Comparison of ENCODE assay signal across 33 mouse cellular contexts in genomic region chr8:95049636-95050035, GRCm38 (mm10). TPM values are rescaled to one million over a fixed set of nuclear protein-coding genes. Genes with fewer than 3 reads are reported as not detected.
A peak's percentile ranks its signal among the peaks of the same experiment; 100 is the strongest.
DNase-seq lines count a peak whose midpoint lies in the region; ATAC-seq and TF ChIP-seq lines count a peak whose summit lies in the region.
"Had no signal": no experiment of that assay in that cellular context is flagged by ENCODE, and none has a peak within 500 bp of the region (broad histone marks: within the 10 kb centered on the region; RNA-seq: fewer than 3 reads in every experiment).

No protein-coding gene starts in this region.

- H3K4me3 ChIP-seq in C2C12 (ENCODE audit: insufficient read depth, poor library complexity, severe bottlenecking) = no peak overlapping the region
- no peak overlapping the region for H3K4me3 ChIP-seq in thymus, adult 2 months (ENCODE audit: control insufficient read depth, insufficient read depth, low read length)
- H3K4me3 ChIP-seq: embryonic facial prominence, embryonic 12.5 days; embryonic facial prominence, embryonic 15.5 days; forebrain, embryonic 12.5 days; forebrain, embryonic 15.5 days; heart, embryonic 12.5 days; heart, embryonic 15.5 days; hindbrain, embryonic 10.5 days; hindbrain, embryonic 13.5 days; intestine, embryonic 15.5 days had no signal

- no peaks in the 10 kb centered on the region for H3K79me2 ChIP-seq in C2C12 (ENCODE audit: control insufficient read depth, insufficient read depth)

- intact Hi-C loops in left cerebral cortex, postnatal 14 days (cut with DNase I) = no loop called here

- no peak for TF ChIP-seq POLR2A in thymus, adult 2 months (IDR thresholded peaks at IDR 0.05; ENCODE audit: control insufficient read depth, extremely low read depth, insufficient read depth, low read length, poor library complexity)

- H3K27me3 ChIP-seq in C2C12 (ENCODE audit: control insufficient read depth, insufficient read depth, insufficient read length) = no peaks in the 10 kb centered on the region
- no peaks in the 10 kb centered on the region for H3K27me3 ChIP-seq in thymus, adult 2 months (ENCODE audit: control insufficient read depth, insufficient read depth, low read length)
- H3K27me3 ChIP-seq: embryonic facial prominence, embryonic 12.5 days; embryonic facial prominence, embryonic 15.5 days; forebrain, embryonic 12.5 days; forebrain, embryonic 15.5 days; heart, embryonic 12.5 days; heart, embryonic 15.5 days; hindbrain, embryonic 13.5 days; intestine, embryonic 15.5 days had no signal

- H3K27ac ChIP-seq in thymus, adult 2 months (ENCODE audit: control insufficient read depth, insufficient read depth, low read length) = no peak overlapping the region
- H3K27ac ChIP-seq: embryonic facial prominence, embryonic 12.5 days; embryonic facial prominence, embryonic 15.5 days; forebrain, embryonic 12.5 days; forebrain, embryonic 15.5 days; heart, embryonic 15.5 days; hindbrain, embryonic 10.5 days; hindbrain, embryonic 13.5 days; intestine, embryonic 15.5 days had no signal

- ATAC-seq in granulocyte monocyte progenitor cell, adult 5-6 weeks (replicated peaks; ENCODE audit: poor library complexity, severe bottlenecking) = peak; percentile 56
- ATAC-seq: forebrain, embryonic 15.5 days; hindbrain, embryonic 16.5 days; intestine, embryonic 15.5 days; Patski had no signal

- no peaks in the 10 kb centered on the region for H3K79me3 ChIP-seq in C2C12 (ENCODE audit: low read depth)

- H3K4me1 ChIP-seq in thymus, adult 2 months (replicated peaks; ENCODE audit: control insufficient read depth, insufficient read depth, low read length) = peaks cover 15% of the 10 kb centered on the region
- H3K4me1 ChIP-seq: embryonic facial prominence, embryonic 12.5 days; embryonic facial prominence, embryonic 15.5 days; forebrain, embryonic 15.5 days; heart, embryonic 12.5 days; heart, embryonic 15.5 days; intestine, embryonic 15.5 days had no signal

- H3K36me3 ChIP-seq in C2C12 (ENCODE audit: control insufficient read depth, insufficient read depth) = no peaks in the 10 kb centered on the region
- H3K36me3 ChIP-seq in thymus, adult 2 months (ENCODE audit: control insufficient read depth, insufficient read depth, low read length) = no peaks in the 10 kb centered on the region
- H3K36me3 ChIP-seq: embryonic facial prominence, embryonic 12.5 days; embryonic facial prominence, embryonic 15.5 days; forebrain, embryonic 12.5 days; forebrain, embryonic 15.5 days; G1E; heart, embryonic 12.5 days; heart, embryonic 15.5 days; hindbrain, embryonic 10.5 days; hindbrain, embryonic 13.5 days; intestine, embryonic 15.5 days had no signal

- no peak for TF ChIP-seq CTCF in C2C12 (IDR thresholded peaks at IDR 0.05; ENCODE audit: control insufficient read depth, insufficient read depth, insufficient read length)
- no peak for TF ChIP-seq CTCF in thymus, adult 2 months (IDR thresholded peaks at IDR 0.05; ENCODE audit: borderline replicate concordance, control insufficient read depth, extremely low read depth, insufficient read depth, low read length, poor library complexity)

- H3ac ChIP-seq in C2C12 (ENCODE audit: control insufficient read depth, insufficient read length, low read depth) = no peak overlapping the region

- DNase-seq in 3T3-L1 (ENCODE audit: low read depth, low spot score) = peak; percentile 32
- peak; percentile 12 for DNase-seq in mesoderm, embryonic 11.5 days (ENCODE audit: low read depth, low spot score)
- no peak for DNase-seq in cerebellum, adult 18-20 months
- no peak for DNase-seq in left cerebral cortex, postnatal 14 days (ENCODE audit: low spot score in 2 of 2)
- no peak for DNase-seq in thymus, adult 2 months
- DNase-seq: adrenal gland, postnatal 10 days; cerebellum, adult 11-12 months; cerebellum, adult 9-10 months; cerebellum, postnatal 14 days; gastrocnemius, postnatal 10 days; gastrocnemius, postnatal 36 days; heart, adult 11 months; heart, postnatal 10 days; heart, postnatal 36 days had no signal

- 53% methylated on average over 2 of the region's 2 CpGs for WGBS in thymus, adult 2 months

TF ChIP-seq in C2C12, 6 proteins besides CTCF, POLR2A, EP300 and RAD21:
- TF ChIP-seq MYOG (IDR thresholded peaks at IDR 0.05; ENCODE audit: control insufficient read depth, extremely low read depth, insufficient read length) = no peak
- TF ChIP-seq MYOD1 (IDR thresholded peaks at IDR 0.05; ENCODE audit: control insufficient read depth, insufficient read length, low read depth) = peak; percentile 73
- TF ChIP-seq FOSL1 (IDR thresholded peaks at IDR 0.05; ENCODE audit: insufficient read depth, low read length, poor library complexity, severe bottlenecking) = no peak

RNA-seq across cellular contexts. Expression of gene Drc7, which starts 5.3 kb away (rescaled TPM):
- 0.09 TPM for polyA plus RNA-seq in C2C12 (2012; fragmentation: generic; extraction: Trizol)
- total RNA-seq in granulocyte monocyte progenitor cell, adult 5-6 weeks (2014; fragmentation: Nextera tagmentation) = 1.8 and 2.5 TPM in 2 replicates
- 1.2 and 3.7 TPM in 2 replicates for total RNA-seq in granulocyte monocyte progenitor cell, adult 5-6 weeks (2017)
- total RNA-seq in left cerebral cortex, postnatal 14 days (2021) = 1 to 10 TPM; 1.3 to 2.1 TPM
- polyA plus RNA-seq in thymus, adult 2 months (2012; rRNA removed) = 2.6 and 2.7 TPM in 2 replicates
- total RNA-seq: adrenal gland, adult 18-20 months; adrenal gland, postnatal 10 days; adrenal gland, postnatal 4 days; CH12.LX; gastrocnemius, adult 18-20 months; gastrocnemius, postnatal 10 days; gastrocnemius, postnatal 36 days; heart, adult 8-10 months; heart, postnatal 10 days; heart, postnatal 36 days had no signal
- polyA plus RNA-seq: G1E; heart, embryonic 12.5 days; intestine, embryonic 15.5 days had no signal

RNA-seq across cellular contexts. Expression of gene Katnb1, which starts 31.4 kb away (rescaled TPM):
- polyA plus RNA-seq in C2C12 (2012; fragmentation: generic; extraction: Trizol) = 23.7 TPM
- 14.3 and 17.6 TPM in 2 replicates for total RNA-seq in granulocyte monocyte progenitor cell, adult 5-6 weeks (2014; fragmentation: Nextera tagmentation)
- total RNA-seq in granulocyte monocyte progenitor cell, adult 5-6 weeks (2017) = 33.2 and 34.4 TPM in 2 replicates
- total RNA-seq in left cerebral cortex, postnatal 14 days (2021) = 10 to 100 TPM; 43.9 to 47.2 TPM
- polyA plus RNA-seq in thymus, adult 2 months (2012; rRNA removed) = 38.4 and 41.6 TPM in 2 replicates

RNA-seq across cellular contexts. Expression of gene Adgrg3, which starts 32.1 kb away (rescaled TPM):
- polyA plus RNA-seq in C2C12 (2012; fragmentation: generic; extraction: Trizol) = 19.4 TPM
- 142 and 175 TPM in 2 replicates for total RNA-seq in granulocyte monocyte progenitor cell, adult 5-6 weeks (2014; fragmentation: Nextera tagmentation)
- 170 and 173 TPM in 2 replicates for total RNA-seq in granulocyte monocyte progenitor cell, adult 5-6 weeks (2017)
- total RNA-seq in left cerebral cortex, postnatal 14 days (2021) = under 1 TPM; 0.68 to 0.89 TPM
- polyA plus RNA-seq in thymus, adult 2 months (2012; rRNA removed) = 27.0 and 32.0 TPM in 2 replicates
- total RNA-seq: CH12.LX had no signal

Comparison
In these comparisons a context has a peak if more than half of its experiments do, and no peak if none do; other contexts are left out.
1. DNase-seq: peak in 3T3-L1 (single experiment) and mesoderm, embryonic 11.5 days (single experiment); none in cerebellum, adult 18-20 months (0 of 2), left cerebral cortex, postnatal 14 days (0 of 2) and thymus, adult 2 months (single experiment).
2. RNA of gene Adgrg3, which starts 32.1 kb away (total RNA-seq): 142 to 175 TPM in granulocyte monocyte progenitor cell, adult 5-6 weeks; 0.68 to 0.89 TPM in left cerebral cortex, postnatal 14 days; every median in the first group is over 10 times any median in the second.